Mouse (Mus musculus) liver, adult 2 months (tissue): ENCODE data around the gene Aox2.

ENCODE experiments used
- CTCF ChIP-seq: fragments of 200-500 bp; IDR thresholded peaks from 2 replicates; pipeline ENCODE4 v1.5.1; 2011; ENCODE audit warnings: low read depth, low read length, control low read depth
- POLR2A ChIP-seq: fragments of 200-500 bp; IDR thresholded peaks from 2 replicates; pipeline ENCODE4 v1.6.1; 2011; ENCODE audit warnings: low read length, control low read depth; ENCODE audit not compliant: insufficient read depth; ENCODE audit errors: extremely low read depth

DNA sequence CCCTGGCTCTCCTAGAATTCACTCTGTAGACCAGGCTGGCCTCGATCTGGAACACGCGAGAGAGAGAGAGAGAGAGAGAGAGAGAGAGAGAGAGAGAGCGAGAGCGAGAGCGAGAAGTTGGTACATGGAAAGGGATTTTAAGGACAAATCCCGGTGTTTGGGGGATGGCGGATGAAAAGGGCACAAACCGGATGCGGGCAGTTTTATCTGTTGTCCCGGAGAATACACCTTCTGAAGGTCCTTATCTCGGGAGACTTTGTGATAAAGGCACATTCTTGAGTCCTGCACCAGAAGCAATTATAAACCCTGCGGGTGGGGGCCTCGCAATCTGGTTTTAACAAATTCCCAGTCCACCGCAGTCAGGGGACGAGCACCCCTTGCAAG, 114.1 kb downstream of the Aox2 start:
- TF ChIP-seq POLR2A = no peak
- TF ChIP-seq CTCF = no peak
